Mouse (Mus musculus) bone marrow, adult 2 months (tissue): ENCODE data around the gene Fkbp6.

ENCODE experiments used
- CTCF ChIP-seq: fragments of 200-500 bp; IDR thresholded peaks from 2 replicates; pipeline ENCODE4 v1.5.1; 2011; ENCODE audit warnings: low read length, control low read depth; ENCODE audit not compliant: control insufficient read depth, insufficient read depth
- POLR2A ChIP-seq: fragments of 200-500 bp; IDR thresholded peaks from 2 replicates; pipeline ENCODE4 v1.6.1; 2011; ENCODE audit warnings: low read depth, mild to moderate bottlenecking, control low read depth, low read length, borderline replicate concordance; ENCODE audit not compliant: control insufficient read depth

DNA sequence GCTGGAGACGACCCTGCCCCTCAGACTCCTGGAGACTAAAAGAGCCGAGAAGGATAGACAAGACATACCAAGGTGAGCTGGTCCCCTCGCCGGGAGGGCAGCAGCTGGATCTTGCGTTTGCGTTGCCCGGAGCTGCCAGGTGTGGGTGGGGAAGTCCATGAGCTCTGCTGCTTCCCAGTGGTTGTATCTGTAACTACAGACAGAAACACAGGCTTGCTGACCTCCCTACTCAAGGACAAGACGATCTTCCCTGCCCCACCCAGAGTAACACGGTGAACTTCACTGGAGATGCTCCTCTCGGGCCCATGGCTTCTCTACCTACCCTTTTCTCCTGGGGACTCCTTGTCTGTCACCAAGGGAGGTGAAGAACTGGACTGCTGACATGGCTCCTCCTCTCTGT is 33.9 kb upstream of the Fkbp6 start:
- no peak for TF ChIP-seq CTCF
- TF ChIP-seq POLR2A, result no peak
